Mouse (Mus musculus): ENCODE results near the gene Dennd4c.

- no peak for TF ChIP-seq CTCF (IDR thresholded peaks at IDR 0.05; ENCODE audit: borderline replicate concordance, control insufficient read depth, extremely low read depth, insufficient read depth, low read length, poor library complexity)
- TF ChIP-seq POLR2A (IDR thresholded peaks at IDR 0.05; ENCODE audit: control insufficient read depth, extremely low read depth, insufficient read depth, low read length, poor library complexity): no peak
Observed at GRCm38 (mm10) chr4:86721856-86722358, 26.4 kb upstream of the Dennd4c start.
